Mouse (Mus musculus) ovary, postnatal 36 days (tissue): ENCODE data around the gene Spopl.
"Not testable (repeated sequence)": the region's sequence is repeated elsewhere in the genome, so short reads cannot be mapped to it uniquely, and the experiment has no call there.

Experiments
- DNase-seq: peaks from one replicate; pipeline ENCODE4 v3.0.0; 2022; ENCODE audit warnings: low spot score, mixed read lengths

The Spopl gene

GRCm38 (mm10) chr2:23571302-23572156 lies at the start of gene Spopl:
Gene Spopl (minus strand): TSS chr2:23572106.
- DNase-seq, result peak; percentile 85

GRCm38 (mm10) chr2:23620128-23620527 lies 48.2 kb upstream of the Spopl start:
- DNase-seq, result no peak

DNA sequence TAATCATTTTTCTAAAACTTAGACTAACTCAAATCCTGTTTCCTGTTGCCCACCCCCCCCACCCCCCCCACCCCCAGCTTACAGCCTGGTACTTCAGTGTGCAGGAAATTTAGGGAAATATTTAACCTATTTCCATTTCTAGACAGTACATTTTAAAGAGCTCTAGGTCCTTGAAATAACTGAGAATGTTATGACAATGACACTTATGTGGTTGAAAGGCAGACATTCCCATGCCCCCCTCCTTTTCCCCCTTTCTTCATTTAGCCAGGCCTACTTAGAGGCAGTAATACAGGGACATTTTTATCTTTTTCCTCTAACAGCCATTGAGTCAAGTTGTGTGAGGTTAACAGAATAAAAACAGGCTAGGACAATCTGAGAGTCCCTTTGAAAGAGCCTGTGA lies 46.1 kb upstream of the Spopl start:
- no peak for DNase-seq

- DNase-seq, result no peak
Measured at GRCm38 (mm10) chr2:23605391-23605790, 33.5 kb upstream of the Spopl start.

DNA sequence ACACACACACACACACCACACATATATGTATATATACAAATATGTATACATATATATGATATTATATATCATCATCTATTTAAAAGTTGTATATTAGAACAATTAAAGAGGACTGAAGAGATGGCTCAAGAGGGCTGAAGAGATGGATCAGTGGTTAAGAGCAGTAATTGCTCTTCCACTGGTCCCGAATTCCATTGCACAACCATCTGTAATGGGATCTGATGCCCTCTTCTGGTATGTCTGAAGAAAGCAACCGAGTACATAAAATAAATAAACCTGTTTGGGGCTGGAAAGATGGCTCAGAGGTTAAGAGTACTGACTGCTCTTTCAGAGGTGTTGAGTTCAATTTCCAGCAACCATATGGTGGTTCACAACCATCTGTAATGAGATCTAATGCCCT lies 16.9 kb upstream of the Spopl start:
- no peak for DNase-seq

DNA sequence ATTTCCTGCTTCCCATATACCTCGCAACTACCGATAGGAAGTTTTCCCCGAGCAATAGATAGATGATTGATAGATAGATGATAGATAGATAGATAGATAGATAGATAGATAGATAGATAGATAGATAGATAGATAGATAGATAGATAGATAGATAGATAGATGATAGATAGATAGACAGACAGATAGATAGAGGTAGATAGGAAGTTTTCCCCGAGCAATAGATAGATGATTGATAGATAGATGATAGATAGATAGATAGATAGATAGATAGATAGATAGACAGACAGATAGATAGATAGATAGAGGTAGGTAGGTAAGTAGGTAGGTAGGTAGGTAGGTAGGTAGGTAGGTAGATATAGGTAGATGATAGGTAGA lies 239 bp upstream of the Spopl start:
- DNase-seq, result not testable (repeated sequence)

- DNase-seq, result no peak
Measured at GRCm38 (mm10) chr2:23570563-23570962, 1.3 kb downstream of the Spopl start.

DNA sequence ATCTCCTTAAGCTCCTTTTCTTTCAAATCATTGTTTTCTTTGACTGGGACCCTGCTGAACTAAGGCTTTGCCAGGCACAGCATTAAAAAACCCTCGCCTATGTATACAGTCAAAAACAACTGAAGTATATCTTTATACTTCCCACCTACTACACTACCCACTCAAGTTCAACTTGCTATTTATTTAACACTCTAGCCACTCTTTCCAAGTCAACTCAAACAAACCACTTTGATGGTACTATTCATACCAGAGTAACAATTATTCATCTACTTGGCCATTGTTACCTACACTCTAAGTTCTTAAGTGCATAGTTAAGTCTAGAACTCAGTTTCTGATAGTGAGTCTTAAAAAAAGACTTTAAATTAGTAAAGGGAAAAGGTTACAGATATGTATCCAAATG lies 3.1 kb downstream of the Spopl start:
- DNase-seq, result no peak

- no peak for DNase-seq
Measured at GRCm38 (mm10) chr2:23565081-23565801, 6.7 kb downstream of the Spopl start.

- DNase-seq, result no peak
Measured at GRCm38 (mm10) chr2:23562898-23563297, 9.0 kb downstream of the Spopl start.

GRCm38 (mm10) chr2:23559186-23559585 lies 12.7 kb downstream of the Spopl start:
- no peak for DNase-seq

DNA sequence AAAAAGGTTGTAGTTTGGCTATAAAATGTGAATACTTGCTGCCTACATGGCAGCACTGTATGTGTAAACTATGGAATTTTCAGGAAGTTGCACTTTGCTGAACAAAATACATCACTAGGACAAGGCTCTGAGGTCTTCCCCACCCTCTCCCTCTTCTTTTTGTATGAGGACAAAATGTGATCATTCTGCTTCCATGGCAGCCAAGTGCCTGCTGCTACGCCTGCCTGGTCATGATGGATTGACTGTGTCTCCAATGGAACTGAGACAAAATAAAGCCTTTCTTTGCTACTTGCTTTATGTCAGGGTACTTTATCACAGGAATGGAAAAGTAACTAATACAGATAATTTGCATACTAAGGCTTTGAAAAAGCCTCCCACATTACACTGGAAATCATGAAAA lies 20.7 kb downstream of the Spopl start:
- no peak for DNase-seq

DNA sequence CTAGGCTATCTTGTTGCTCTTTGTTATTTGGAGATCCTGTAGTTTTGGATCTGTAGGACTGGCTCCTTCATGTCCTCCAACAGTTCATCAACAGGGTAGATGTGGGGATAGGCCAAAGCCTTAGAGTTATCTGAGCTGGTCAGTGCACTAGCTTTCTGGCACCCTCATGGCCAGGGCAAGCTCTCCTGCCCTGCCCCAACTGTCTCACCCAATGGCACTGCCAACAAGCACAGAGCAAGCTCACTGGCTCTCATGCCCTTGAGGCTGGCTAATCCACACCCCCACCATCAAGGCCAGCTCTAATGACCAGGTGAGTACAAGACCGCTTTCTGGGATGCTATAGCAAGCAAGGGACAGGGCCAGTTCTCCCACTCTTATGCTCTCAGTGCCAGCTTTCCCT lies 24.7 kb downstream of the Spopl start:
- DNase-seq, result no peak

- no peak for DNase-seq
Measured at GRCm38 (mm10) chr2:23539967-23540366, 31.9 kb downstream of the Spopl start.

DNA sequence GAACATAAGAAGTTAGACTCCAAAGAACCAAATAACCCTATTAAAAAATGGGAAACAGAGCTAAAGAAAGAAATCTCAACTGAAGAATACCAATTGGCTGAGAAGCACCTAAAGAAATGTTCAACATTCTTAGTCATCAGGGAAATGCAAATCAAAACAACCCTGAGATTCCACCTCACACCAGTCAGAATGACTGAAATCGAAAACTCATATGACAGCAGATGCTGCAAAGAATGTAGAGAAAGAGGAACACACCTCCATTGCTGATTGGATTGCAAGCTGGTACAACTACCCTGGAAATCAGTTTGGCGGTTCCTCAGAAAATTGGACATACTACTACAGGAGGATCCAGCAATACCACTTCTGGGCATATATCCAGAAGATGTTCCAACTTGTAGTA lies 44.2 kb downstream of the Spopl start:
- DNase-seq, result not testable (repeated sequence)

GRCm38 (mm10) chr2:23505141-23505540 lies 66.8 kb downstream of the Spopl start:
- DNase-seq, result no peak

DNA sequence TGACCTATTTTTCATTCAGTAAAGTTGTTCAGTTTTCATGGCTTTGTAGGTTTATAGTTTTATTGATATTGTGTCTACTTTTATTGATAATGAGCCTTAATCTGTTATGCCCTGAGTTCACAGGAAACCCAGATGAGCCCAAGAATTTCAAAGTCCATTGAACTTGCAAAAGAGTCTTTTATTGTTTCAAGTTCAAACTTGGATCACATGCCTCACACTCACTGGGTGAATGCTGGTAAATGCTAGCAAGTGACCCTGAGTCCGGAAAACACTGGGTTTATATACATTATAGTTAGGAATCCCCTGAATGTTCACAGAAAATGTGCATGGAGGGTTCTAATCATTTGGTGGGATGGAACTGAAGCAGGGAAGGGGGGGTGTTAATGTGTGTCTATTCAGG lies 90.2 kb downstream of the Spopl start:
- no peak for DNase-seq

- DNase-seq, result no peak
Measured at GRCm38 (mm10) chr2:23467471-23467870, 104.4 kb downstream of the Spopl start.

DNA sequence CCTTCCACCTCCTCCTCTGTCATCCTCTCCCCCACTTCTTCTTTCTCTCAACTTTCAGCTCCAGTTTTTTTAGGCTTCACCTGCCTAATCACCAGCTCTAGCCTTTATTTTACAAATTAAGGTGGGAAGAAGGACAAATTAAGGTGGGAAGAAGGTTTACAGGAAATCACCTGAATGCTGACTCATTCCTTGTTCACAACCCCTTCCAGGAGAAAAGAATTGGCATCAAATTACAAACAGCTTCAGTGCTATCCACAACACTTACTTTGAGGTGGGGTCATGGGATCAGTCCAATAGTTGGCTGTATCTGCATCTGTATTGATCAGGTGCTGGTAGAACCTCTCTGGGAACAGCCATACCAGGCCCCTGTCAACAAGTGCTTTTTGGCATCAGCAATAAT lies 114.5 kb downstream of the Spopl start:
- no peak for DNase-seq
